Mouse (Mus musculus) spleen, postnatal 4 days (tissue): ENCODE measurements at regions not wholly inside any gene's neighbourhood (a gene's known extent, or its start where the extent isn't known, plus 50 kb on each side); places are given as distances from the start of the nearest gene placed in this dataset.

ENCODE experiments used
- DNase-seq, 2 experiments: peaks; one replicate each; pipeline ENCODE4 v3.0.0; 2022; ENCODE audit warnings: low spot score in 2 of 2

- DNase-seq, result no peak
Measured at GRCm38 (mm10) chr3:148559752-148560460, 430.4 kb downstream of the Adgrl2 start.

GRCm38 (mm10) chr3:148558592-148559157 is 431.7 kb downstream of the Adgrl2 start:
- no peak for DNase-seq

- no peak for DNase-seq
Measured at GRCm38 (mm10) chr3:148555324-148555723, 435.0 kb downstream of the Adgrl2 start.

GRCm38 (mm10) chr3:148550716-148551115 is 439.6 kb downstream of the Adgrl2 start:
- DNase-seq, result no peak

GRCm38 (mm10) chr3:148544929-148545328 is 445.4 kb downstream of the Adgrl2 start:
- no peak for DNase-seq

- no peak for DNase-seq
Measured at GRCm38 (mm10) chr3:148542217-148542616, 448.1 kb downstream of the Adgrl2 start.

GRCm38 (mm10) chr3:148537669-148538271 is 452.6 kb downstream of the Adgrl2 start:
- no peak for DNase-seq

GRCm38 (mm10) chr3:148529893-148530292 is 460.5 kb downstream of the Adgrl2 start:
- DNase-seq, result no peak

- DNase-seq, result no peak
Measured at GRCm38 (mm10) chr3:148510381-148510780, 480.0 kb downstream of the Adgrl2 start.

GRCm38 (mm10) chr3:148504928-148505327 is 485.4 kb downstream of the Adgrl2 start:
- DNase-seq, result peak in 1 of 2 experiments; percentile 29

GRCm38 (mm10) chr3:148503432-148503831 is 486.9 kb downstream of the Adgrl2 start:
- peak in 1 of 2 experiments; percentile 11 for DNase-seq

- DNase-seq, result no peak
Measured at GRCm38 (mm10) chr3:148501801-148502200, 488.6 kb downstream of the Adgrl2 start.

GRCm38 (mm10) chr3:148496672-148497071 is 493.7 kb downstream of the Adgrl2 start:
- DNase-seq, result no peak

GRCm38 (mm10) chr3:148491287-148491686 is 499.1 kb downstream of the Adgrl2 start:
- DNase-seq, result peak in 1 of 2 experiments; percentile 17

- DNase-seq, result peak in 1 of 2 experiments; percentile 13
Measured at GRCm38 (mm10) chr3:148489201-148489600, 501.2 kb downstream of the Adgrl2 start.

- DNase-seq, result no peak
Measured at GRCm38 (mm10) chr3:148487949-148488348, 502.4 kb downstream of the Adgrl2 start.

GRCm38 (mm10) chr3:148475862-148476261 is 514.5 kb downstream of the Adgrl2 start:
- no peak for DNase-seq

GRCm38 (mm10) chr3:148472943-148473444 is 517.4 kb downstream of the Adgrl2 start:
- DNase-seq, result no peak

GRCm38 (mm10) chr3:148465456-148465855 is 524.9 kb downstream of the Adgrl2 start:
- DNase-seq, result no peak

- DNase-seq, result no peak
Measured at GRCm38 (mm10) chr3:148462791-148463190, 527.6 kb downstream of the Adgrl2 start.

GRCm38 (mm10) chr3:148448888-148449287 is 541.5 kb downstream of the Adgrl2 start:
- DNase-seq, result no peak

GRCm38 (mm10) chr3:148448465-148448864 is 541.9 kb downstream of the Adgrl2 start:
- no peak for DNase-seq

GRCm38 (mm10) chr3:148446845-148447244 is 543.5 kb downstream of the Adgrl2 start:
- no peak for DNase-seq
